Mouse (Mus musculus): ENCODE data around the gene Phtf1.

The Phtf1 gene

GRCm38 (mm10) chr3:104019453-104019852 lies 51.5 kb downstream of the Phtf1 start:
- in situ Hi-C loops (cut with MboI, MseI) = loop anchor here (5.0 kb wide), 1 partner anchor 423 kb away; no protein-coding TSS in a partner anchor

- in situ Hi-C loops (cut with MboI, MseI) = no loop called here
Measured at GRCm38 (mm10) chr3:104020101-104020500, 52.2 kb downstream of the Phtf1 start.

- in situ Hi-C loops (cut with MboI, MseI) = no loop called here
Measured at GRCm38 (mm10) chr3:104026938-104027337, 59.0 kb downstream of the Phtf1 start.

GRCm38 (mm10) chr3:104032086-104032485 lies 64.2 kb downstream of the Phtf1 start:
- in situ Hi-C loops (cut with MboI, MseI) = no loop called here

GRCm38 (mm10) chr3:104032747-104033146 lies 64.8 kb downstream of the Phtf1 start:
- in situ Hi-C loops (cut with MboI, MseI) = no loop called here

- in situ Hi-C loops (cut with MboI, MseI) = no loop called here
Measured at GRCm38 (mm10) chr3:104059001-104059622, 91.2 kb downstream of the Phtf1 start.

- in situ Hi-C loops (cut with MboI, MseI) = no loop called here
Measured at GRCm38 (mm10) chr3:104069395-104069794, 101.5 kb downstream of the Phtf1 start.
